Mouse (Mus musculus): ENCODE results near the gene Itsn1. TPM values are rescaled to one million over a fixed set of nuclear protein-coding genes. Genes with fewer than 3 reads are reported as not detected.

Gene Itsn1
- polyA plus RNA-seq, 2 experiments, result 31.4 to 46.8 TPM

GRCm38 (mm10) chr16:91909569-91910335, 180.7 kb downstream of the Itsn1 start:
- 67% methylated on average over 15 of the region's 15 CpGs for WGBS (ENCODE audit: insufficient replicate concordance)
- no peak overlapping the region for H3K4me2 ChIP-seq (ENCODE audit: low read depth)
- H3K36me3 ChIP-seq (replicated peaks; ENCODE audit: control insufficient read depth, insufficient read depth, low read depth), result no peaks in the 10 kb centered on the region

GRCm38 (mm10) chr16:91917631-91918096, 188.6 kb downstream of the Itsn1 start:
- H3K9me3 ChIP-seq (ENCODE audit: control insufficient read depth, low read length), result no peaks in the 10 kb centered on the region
- peak overlapping the region; percentile 73 for H3K4me2 ChIP-seq (ENCODE audit: low read depth)
- H3K36me3 ChIP-seq (replicated peaks; ENCODE audit: control insufficient read depth, insufficient read depth, low read depth), result no peaks in the 10 kb centered on the region
- TF ChIP-seq CTCF (IDR thresholded peaks at IDR 0.05; ENCODE audit: low read depth) (peak; percentile 96), EP300 (IDR thresholded peaks at IDR 0.05; ENCODE audit: low read depth) (no peak)
- H3K4me3 ChIP-seq (ENCODE audit: insufficient read depth in 1 of 2, low read depth in 2 of 2, low read length in 2 of 2), result peak overlapping the region; percentile 45 to 59
- ATAC-seq (ENCODE audit: insufficient read depth) (peak; percentile 73), DNase-seq (ENCODE audit: low read depth in 3 of 3, low spot score in 3 of 3) (peak; percentile 56 to 63 (median 63))
- peaks cover 0 to 5% of the 10 kb centered on the region in 2 experiments; a peak in 2 of 4 replicates for H3K4me1 ChIP-seq (replicated peaks; ENCODE audit: control insufficient read depth in 2 of 2, insufficient read depth in 2 of 2, low read length in 1 of 2)
- no peaks in the 10 kb centered on the region for H3K27me3 ChIP-seq (ENCODE audit: control insufficient read depth, insufficient read depth, low read length)
- H3K9ac ChIP-seq (replicated peaks), result peak overlapping the region; percentile 56
- WGBS (ENCODE audit: insufficient replicate concordance), result 12% methylated on average over 17 of the region's 17 CpGs
- H3K27ac ChIP-seq, result no peak overlapping the region

More at GRCm38 (mm10) chr16:91909569-91910335, 180.7 kb downstream of the Itsn1 start:
- DNase-seq (ENCODE audit: low read depth in 3 of 3, low spot score in 3 of 3) (no peak), ATAC-seq (ENCODE audit: insufficient read depth) (no peak)
- no peak for TF ChIP-seq EP300 (IDR thresholded peaks at IDR 0.05; ENCODE audit: low read depth)
- no peak for TF ChIP-seq CTCF (IDR thresholded peaks at IDR 0.05; ENCODE audit: low read depth)
- no peak overlapping the region for H3K4me3 ChIP-seq (ENCODE audit: insufficient read depth in 1 of 2, low read depth in 2 of 2, low read length in 2 of 2)
- no peak overlapping the region for H3K9ac ChIP-seq (replicated peaks)
- no peaks in the 10 kb centered on the region for H3K9me3 ChIP-seq (ENCODE audit: control insufficient read depth, low read length)
- H3K4me1 ChIP-seq (replicated peaks; ENCODE audit: control insufficient read depth in 2 of 2, insufficient read depth in 2 of 2, low read length in 1 of 2), result no peaks in the 10 kb centered on the region; a peak in 1 of 4 replicates
- H3K27ac ChIP-seq, result no peak overlapping the region
- H3K27me3 ChIP-seq (ENCODE audit: control insufficient read depth, insufficient read depth, low read length), result no peaks in the 10 kb centered on the region

GRCm38 (mm10) chr16:91918461-91918860, 189.4 kb downstream of the Itsn1 start:
- H3K9me3 ChIP-seq (ENCODE audit: control insufficient read depth, low read length), result no peaks in the 10 kb centered on the region
- H3K27ac ChIP-seq, result no peak overlapping the region
- H3K4me2 ChIP-seq (ENCODE audit: low read depth), result no peak overlapping the region
- peaks cover under 1% of the 10 kb centered on the region for H3K36me3 ChIP-seq (replicated peaks; ENCODE audit: control insufficient read depth, insufficient read depth, low read depth)
- no peak overlapping the region for H3K4me3 ChIP-seq (ENCODE audit: insufficient read depth in 1 of 2, low read depth in 2 of 2, low read length in 2 of 2)
- ATAC-seq (ENCODE audit: insufficient read depth), result no peak
- TF ChIP-seq EP300 (IDR thresholded peaks at IDR 0.05; ENCODE audit: low read depth) (no peak), CTCF (IDR thresholded peaks at IDR 0.05; ENCODE audit: low read depth) (no peak)
- H3K9ac ChIP-seq (replicated peaks), result no peak overlapping the region
- H3K4me1 ChIP-seq (replicated peaks; ENCODE audit: control insufficient read depth in 2 of 2, insufficient read depth in 2 of 2, low read length in 1 of 2), result peaks cover 0 to 5% of the 10 kb centered on the region in 2 experiments; a peak in 2 of 4 replicates
- DNase-seq (ENCODE audit: low read depth in 3 of 3, low spot score in 3 of 3), result no peak
- H3K27me3 ChIP-seq (ENCODE audit: control insufficient read depth, insufficient read depth, low read length), result no peaks in the 10 kb centered on the region
- 67% methylated on average over 4 of the region's 4 CpGs for WGBS (ENCODE audit: insufficient replicate concordance)

GRCm38 (mm10) chr16:91919056-91919455, 190.0 kb downstream of the Itsn1 start:
- WGBS (ENCODE audit: insufficient replicate concordance), result 47% methylated on average over 6 of the region's 6 CpGs
- H3K4me2 ChIP-seq (ENCODE audit: low read depth), result no peak overlapping the region
- ATAC-seq (ENCODE audit: insufficient read depth), result no peak
- no peak for DNase-seq (ENCODE audit: low read depth in 3 of 3, low spot score in 3 of 3)
- H3K9me3 ChIP-seq (ENCODE audit: control insufficient read depth, low read length), result no peaks in the 10 kb centered on the region
- H3K4me3 ChIP-seq (ENCODE audit: insufficient read depth in 1 of 2, low read depth in 2 of 2, low read length in 2 of 2), result no peak overlapping the region
- H3K9ac ChIP-seq (replicated peaks), result no peak overlapping the region
- TF ChIP-seq CTCF (IDR thresholded peaks at IDR 0.05; ENCODE audit: low read depth), result no peak
- TF ChIP-seq EP300 (IDR thresholded peaks at IDR 0.05; ENCODE audit: low read depth), result no peak
- peaks cover 0 to 5% of the 10 kb centered on the region in 2 experiments; a peak in 2 of 4 replicates for H3K4me1 ChIP-seq (replicated peaks; ENCODE audit: control insufficient read depth in 2 of 2, insufficient read depth in 2 of 2, low read length in 1 of 2)
- no peaks in the 10 kb centered on the region for H3K27me3 ChIP-seq (ENCODE audit: control insufficient read depth, insufficient read depth, low read length)
- no peak overlapping the region for H3K27ac ChIP-seq
- peaks cover 6% of the 10 kb centered on the region for H3K36me3 ChIP-seq (replicated peaks; ENCODE audit: control insufficient read depth, insufficient read depth, low read depth)

- DNase-seq (ENCODE audit: low read depth in 3 of 3, low spot score in 3 of 3), result no peak
- TF ChIP-seq EP300 (IDR thresholded peaks at IDR 0.05; ENCODE audit: low read depth), result no peak
- TF ChIP-seq CTCF (IDR thresholded peaks at IDR 0.05; ENCODE audit: low read depth), result no peak
- no peaks in the 10 kb centered on the region for H3K27me3 ChIP-seq (ENCODE audit: control insufficient read depth, insufficient read depth, low read length)
- H3K36me3 ChIP-seq (replicated peaks; ENCODE audit: control insufficient read depth, insufficient read depth, low read depth), result peaks cover 28% of the 10 kb centered on the region
- no peaks in the 10 kb centered on the region for H3K9me3 ChIP-seq (ENCODE audit: control insufficient read depth, low read length)
- H3K9ac ChIP-seq (replicated peaks), result no peak overlapping the region
- no peak overlapping the region for H3K4me2 ChIP-seq (ENCODE audit: low read depth)
- ATAC-seq (ENCODE audit: insufficient read depth), result no peak
- no peak overlapping the region for H3K27ac ChIP-seq
- peaks cover 0 to 5% of the 10 kb centered on the region in 2 experiments; a peak in 2 of 4 replicates for H3K4me1 ChIP-seq (replicated peaks; ENCODE audit: control insufficient read depth in 2 of 2, insufficient read depth in 2 of 2, low read length in 1 of 2)
- 84% methylated on average over 11 of the region's 11 CpGs for WGBS (ENCODE audit: insufficient replicate concordance)
- H3K4me3 ChIP-seq (ENCODE audit: insufficient read depth in 1 of 2, low read depth in 2 of 2, low read length in 2 of 2), result no peak overlapping the region
Observed at GRCm38 (mm10) chr16:91921340-91921739, 192.3 kb downstream of the Itsn1 start.

Measured in liver, embryonic 14.5 days (tissue).